Mouse (Mus musculus) activated CD4-positive, CD25-positive, alpha-beta regulatory T cell, adult 9 weeks (primary cell): Measurements from ENCODE around the gene Rnf166. TPM values are rescaled to one million over a fixed set of nuclear protein-coding genes. Genes with fewer than 3 reads are reported as not detected.

Experiments
- polyA plus RNA-seq: library from polyadenylated mRNA; unstranded; fragments of 100-300 nt; shearing (Covaris generic); gene quantifications from one replicate; pipeline ENCODE4 v1.2.1, GENCODE M21; 2017

The Rnf166 gene
- polyA plus RNA-seq = 32.2 TPM

GRCm38 (mm10) chr8:122475580-122476320 is at the start of gene Rnf166, which contains the start of gene Ctu2:
TSS of gene Rnf166 (minus strand) at chr8:122476064.
TSS of gene Ctu2 (plus strand) at chr8:122476143.

GRCm38 (mm10) chr8:122460524-122461472 is 15.1 kb downstream of the Rnf166 start, which contains the start of gene Snai3:
TSS of gene Snai3 (minus strand) at chr8:122460733.

DNA sequence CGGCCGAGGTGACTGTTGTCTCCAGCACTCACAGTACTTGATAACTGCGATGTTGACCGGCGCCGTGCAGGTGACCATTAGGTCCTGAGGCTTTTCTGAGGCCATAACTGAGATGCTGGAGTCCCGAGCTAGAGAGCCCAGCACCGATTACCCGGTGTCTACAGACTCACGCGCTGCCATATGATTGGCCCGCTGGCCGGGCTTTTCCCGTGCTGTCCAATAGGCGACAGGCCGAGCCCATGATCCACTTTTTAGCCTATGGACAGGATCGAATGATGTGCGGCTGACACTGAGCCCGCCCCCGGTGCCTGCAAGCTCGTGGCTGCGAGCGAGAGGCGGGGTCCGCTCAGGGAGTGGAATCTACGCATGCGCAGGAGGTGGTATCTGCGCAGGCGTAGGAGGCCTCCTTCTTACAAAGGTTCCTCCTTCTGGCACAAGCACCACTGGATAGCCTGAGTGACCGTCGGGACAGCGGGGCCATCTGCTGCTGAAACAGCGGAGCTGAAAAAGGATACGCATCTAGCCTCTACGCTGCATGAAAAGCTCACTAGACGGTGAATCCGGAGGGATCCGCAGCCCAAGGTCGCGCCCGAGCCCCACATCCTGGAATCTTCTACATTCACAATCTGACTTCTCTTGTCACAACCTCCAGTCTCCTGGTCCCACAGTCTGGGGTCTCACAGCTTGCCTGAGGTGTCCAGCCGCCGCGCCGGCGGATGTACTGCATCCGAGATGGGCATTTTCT is 32.4 kb downstream of the Rnf166 start, which contains the start of gene Mvd:
Mvd (minus strand) TSS at position 161 of the 745 bp plus-strand sequence.

DNA sequence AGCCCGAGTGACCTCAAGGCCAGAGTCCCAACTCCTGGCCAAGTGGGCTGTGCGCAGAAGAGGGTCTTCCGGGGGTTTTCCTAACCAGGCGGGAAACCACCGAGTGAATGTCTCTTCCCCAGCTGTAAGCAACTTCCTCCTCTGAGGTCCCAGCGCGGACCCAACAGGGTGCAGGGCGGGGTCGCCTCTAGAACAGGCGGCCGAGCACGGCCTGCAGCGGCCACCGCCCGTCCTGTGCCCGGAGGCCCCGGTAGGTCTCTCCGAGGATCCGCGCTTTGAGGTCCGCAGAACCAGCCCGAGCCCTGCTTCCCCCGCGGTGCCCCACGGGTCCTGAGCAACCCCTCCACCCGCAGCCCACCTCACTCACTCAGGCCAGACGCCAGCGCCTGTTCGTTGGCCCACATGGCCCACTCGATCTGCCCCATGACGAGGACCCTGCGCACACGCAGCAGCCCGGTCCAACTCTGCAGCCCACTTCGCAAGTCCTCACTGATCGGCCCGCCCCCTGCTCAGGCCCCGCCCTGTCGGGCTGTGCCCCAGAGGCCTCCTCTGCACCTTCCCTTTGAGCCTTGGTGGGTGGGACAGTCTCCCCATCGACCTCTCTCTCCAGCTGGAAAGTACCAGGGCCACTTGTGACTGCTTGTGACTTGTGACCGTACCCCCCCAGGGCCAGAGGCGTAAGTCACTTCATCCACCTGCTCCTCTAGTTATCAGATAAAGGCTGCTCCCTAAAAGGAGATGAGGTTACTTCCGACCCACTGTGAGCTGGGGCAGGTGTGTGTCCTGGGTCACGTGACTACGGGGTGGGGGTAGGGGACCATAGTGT is 43.2 kb downstream of the Rnf166 start, which contains the start of gene Cyba:
Cyba (minus strand) TSS at position 488 of the 826 bp plus-strand sequence.

DNA sequence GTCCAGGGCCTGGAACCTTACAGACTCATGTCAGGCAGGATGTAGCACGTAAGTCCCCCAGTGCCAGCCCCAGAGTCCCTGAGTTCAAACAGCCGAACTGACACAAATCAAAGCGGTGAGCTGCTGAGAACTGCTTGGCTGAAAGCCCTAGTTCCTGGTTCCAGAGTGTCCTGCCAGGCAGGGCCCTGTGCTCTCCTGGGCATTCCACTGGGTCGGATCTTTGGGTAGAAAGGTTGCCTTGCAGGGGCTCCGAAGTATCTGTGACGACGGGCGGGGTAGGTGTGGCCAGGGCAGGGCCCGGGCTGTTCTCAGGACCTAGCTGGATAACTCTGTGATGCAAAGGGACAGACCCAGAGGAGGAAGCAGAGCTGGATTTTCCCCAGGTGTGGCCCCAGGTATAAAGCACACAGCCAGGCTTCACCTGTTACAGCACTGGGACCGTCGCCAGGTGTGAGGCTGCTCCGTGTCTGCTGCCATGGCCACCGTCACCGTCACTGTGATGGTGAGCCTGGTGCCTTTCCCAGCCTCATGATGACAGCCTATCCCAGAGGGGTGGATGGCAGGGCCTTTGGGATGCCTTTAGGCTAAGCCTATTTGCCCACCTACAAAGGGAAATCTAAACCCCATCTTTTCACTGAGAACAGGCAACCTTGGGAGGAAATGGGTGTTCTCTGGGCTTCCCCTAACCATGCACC is 54.3 kb downstream of the Rnf166 start, which contains the start of gene Il17c:
Il17c (plus strand) TSS at position 645 of the 695 bp plus-strand sequence.

Other genes with a start within 250 kb of the Rnf166 start
- gene Zfpm1, start 193.9 kb downstream of the Rnf166 start, polyA plus RNA-seq = 0.89 TPM
- gene Trhr2, start 115.3 kb downstream of the Rnf166 start, polyA plus RNA-seq = not detected
- 57.6 TPM for gene Zc3h18, start 99.5 kb downstream of the Rnf166 start, polyA plus RNA-seq
- 0.66 TPM for gene Il17c, start 54.0 kb downstream of the Rnf166 start, polyA plus RNA-seq
- 1,075 TPM for gene Cyba, start 43.1 kb downstream of the Rnf166 start, polyA plus RNA-seq
- gene Mvd, start 32.6 kb downstream of the Rnf166 start, polyA plus RNA-seq = 33.1 TPM
- gene Snai3, start 15.3 kb downstream of the Rnf166 start, polyA plus RNA-seq = 4.1 TPM
- gene Ctu2, start 79 bp upstream of the Rnf166 start, polyA plus RNA-seq = 80.9 TPM
- 5.9 TPM for gene Piezo1, start 75.3 kb upstream of the Rnf166 start, polyA plus RNA-seq
- 13.3 TPM for gene Cdt1, start 92.0 kb upstream of the Rnf166 start, polyA plus RNA-seq
- gene Aprt, start 100.8 kb upstream of the Rnf166 start, polyA plus RNA-seq = 226 TPM
- gene Galns, start 135.4 kb upstream of the Rnf166 start, polyA plus RNA-seq = 15.2 TPM
- gene Trappc2l, start 135.6 kb upstream of the Rnf166 start, polyA plus RNA-seq = 51.4 TPM
- not detected for gene Pabpn1l, start 146.7 kb upstream of the Rnf166 start, polyA plus RNA-seq
- 0.57 TPM for gene Cbfa2t3, start 223.0 kb upstream of the Rnf166 start, polyA plus RNA-seq